ENCODE assay signal across 15 mouse cellular contexts in the genomic region with DNA sequence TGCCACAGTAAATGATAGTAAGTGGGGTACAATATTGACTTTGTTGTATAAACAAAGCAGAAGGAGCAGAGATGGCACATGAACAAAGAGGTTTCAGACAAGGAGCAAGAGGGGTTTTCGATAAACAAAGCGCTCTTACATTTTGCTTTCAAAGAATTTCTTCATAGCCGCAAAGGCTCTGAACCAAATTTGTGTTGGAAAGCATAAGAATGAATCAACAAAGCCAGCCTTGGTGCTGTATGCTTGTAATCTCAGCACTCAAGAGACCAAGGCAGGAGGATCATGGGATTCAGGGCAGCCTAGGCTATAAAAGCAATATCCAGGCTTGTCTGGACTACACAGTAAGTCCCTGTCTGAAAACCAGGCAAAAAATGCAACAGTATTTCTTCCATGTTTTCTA.
"Had no signal": no experiment of that assay in that cellular context is flagged by ENCODE, and none has a peak within 500 bp of the region (broad histone marks: within the 10 kb centered on the region; RNA-seq: fewer than 3 reads in every experiment).

No protein-coding gene starts in this region.

- H3K4me1 ChIP-seq: limb, embryonic 12.5 days had no signal

- DNase-seq: kidney, adult 8-10 months; kidney, postnatal 36 days; lung, adult 18-20 months; lung, postnatal 4 days; thymus, adult 18-20 months; thymus, postnatal 14 days had no signal

- H3K27ac ChIP-seq: kidney, postnatal 0 days; limb, embryonic 12.5 days; liver, embryonic 14.5 days; midbrain, embryonic 12.5 days; neural tube, embryonic 15.5 days; stomach, postnatal 0 days had no signal

- H3K27me3 ChIP-seq: limb, embryonic 12.5 days; midbrain, embryonic 12.5 days; neural tube, embryonic 15.5 days had no signal

- H3K4me3 ChIP-seq: limb, embryonic 12.5 days; midbrain, embryonic 12.5 days; myocyte; neural tube, embryonic 15.5 days had no signal

- H3K9ac ChIP-seq: limb, embryonic 12.5 days; liver, embryonic 14.5 days; midbrain, embryonic 12.5 days; neural tube, embryonic 15.5 days had no signal

- H3K36me3 ChIP-seq: limb, embryonic 12.5 days; midbrain, embryonic 12.5 days; neural tube, embryonic 15.5 days had no signal

- H3K4me2 ChIP-seq: limb, embryonic 12.5 days; midbrain, embryonic 12.5 days; neural tube, embryonic 15.5 days had no signal

- ATAC-seq: intestine, postnatal 0 days; lung, postnatal 0 days had no signal

- H3K9me3 ChIP-seq: midbrain, embryonic 12.5 days; neural tube, embryonic 15.5 days had no signal
